Mouse (Mus musculus): ENCODE measurements around the gene Zfp459. TPM values are rescaled to one million over a fixed set of nuclear protein-coding genes. Genes with fewer than 3 reads are reported as not detected.

Zfp459 gene
- 0.52 TPM for polyA plus RNA-seq (2014; fragmentation: Illumina TruSeq; extraction: RNeasy Lipid Tissue Mini Kit (QIAGEN cat#74804); ENCODE audit: insufficient read depth, low read depth, low replicate concordance)

GRCm38 (mm10) chr13:67421207-67421857 is at the start of gene Zfp459:
Gene Zfp459 (minus strand): TSS chr13:67421418.

GRCm38 (mm10) chr13:67451172-67452020 is 30.2 kb upstream of the Zfp459 start, which contains the start of gene Zfp874a:
Gene Zfp874a (minus strand): TSS chr13:67451624.

GRCm38 (mm10) chr13:67399183-67399903 is 21.9 kb downstream of the Zfp459 start, which contains the start of gene Zfp429:
Gene Zfp429 (minus strand): TSS chr13:67399819.

GRCm38 (mm10) chr13:67375050-67375911 is 45.9 kb downstream of the Zfp459 start, which contains the start of the genes Gm28041 and Zfp456:
Gene Gm28041 (minus strand): TSS chr13:67375733.
Gene Zfp456 (minus strand): TSS chr13:67375810.

GRCm38 (mm10) chr13:67360131-67360744 is 61.0 kb downstream of the Zfp459 start, which contains the start of the genes Gm28044 and Zfp953:
Gene Gm28044 (minus strand): TSS chr13:67360536.
Gene Zfp953 (minus strand): TSS chr13:67360605.

Other genes with a start within 250 kb of the Zfp459 start
- 4.4 TPM for gene Rsl1, start 248.2 kb downstream of the Zfp459 start, polyA plus RNA-seq (2014; fragmentation: Illumina TruSeq; extraction: RNeasy Lipid Tissue Mini Kit (QIAGEN cat#74804); ENCODE audit: insufficient read depth, low read depth, low replicate concordance)
- gene Zfp455, start 226.9 kb downstream of the Zfp459 start, polyA plus RNA-seq (2014; fragmentation: Illumina TruSeq; extraction: RNeasy Lipid Tissue Mini Kit (QIAGEN cat#74804); ENCODE audit: insufficient read depth, low read depth, low replicate concordance): 2.2 TPM
- gene Zfp458, start 143.0 kb downstream of the Zfp459 start, polyA plus RNA-seq (2014; fragmentation: Illumina TruSeq; extraction: RNeasy Lipid Tissue Mini Kit (QIAGEN cat#74804); ENCODE audit: insufficient read depth, low read depth, low replicate concordance): 0.58 TPM
- gene Zfp457, start 114.9 kb downstream of the Zfp459 start, polyA plus RNA-seq (2014; fragmentation: Illumina TruSeq; extraction: RNeasy Lipid Tissue Mini Kit (QIAGEN cat#74804); ENCODE audit: insufficient read depth, low read depth, low replicate concordance): 0.69 TPM
- gene Zfp595, start 88.8 kb downstream of the Zfp459 start, polyA plus RNA-seq (2014; fragmentation: Illumina TruSeq; extraction: RNeasy Lipid Tissue Mini Kit (QIAGEN cat#74804); ENCODE audit: insufficient read depth, low read depth, low replicate concordance): 2.9 TPM
- gene Gm28044, start 60.9 kb downstream of the Zfp459 start, polyA plus RNA-seq (2014; fragmentation: Illumina TruSeq; extraction: RNeasy Lipid Tissue Mini Kit (QIAGEN cat#74804); ENCODE audit: insufficient read depth, low read depth, low replicate concordance): not detected
- 2.0 TPM for gene Zfp953, start 60.8 kb downstream of the Zfp459 start, polyA plus RNA-seq (2014; fragmentation: Illumina TruSeq; extraction: RNeasy Lipid Tissue Mini Kit (QIAGEN cat#74804); ENCODE audit: insufficient read depth, low read depth, low replicate concordance)
- 0.96 TPM for gene Gm28041, start 45.7 kb downstream of the Zfp459 start, polyA plus RNA-seq (2014; fragmentation: Illumina TruSeq; extraction: RNeasy Lipid Tissue Mini Kit (QIAGEN cat#74804); ENCODE audit: insufficient read depth, low read depth, low replicate concordance)
- gene Zfp456, start 45.6 kb downstream of the Zfp459 start, polyA plus RNA-seq (2014; fragmentation: Illumina TruSeq; extraction: RNeasy Lipid Tissue Mini Kit (QIAGEN cat#74804); ENCODE audit: insufficient read depth, low read depth, low replicate concordance): 1.3 TPM
- gene Zfp429, start 21.6 kb downstream of the Zfp459 start, polyA plus RNA-seq (2014; fragmentation: Illumina TruSeq; extraction: RNeasy Lipid Tissue Mini Kit (QIAGEN cat#74804); ENCODE audit: insufficient read depth, low read depth, low replicate concordance): 4.6 TPM
- 7.7 TPM for gene Zfp874a, start 30.2 kb upstream of the Zfp459 start, polyA plus RNA-seq (2014; fragmentation: Illumina TruSeq; extraction: RNeasy Lipid Tissue Mini Kit (QIAGEN cat#74804); ENCODE audit: insufficient read depth, low read depth, low replicate concordance)
- gene Zfp874b, start 62.8 kb upstream of the Zfp459 start, polyA plus RNA-seq (2014; fragmentation: Illumina TruSeq; extraction: RNeasy Lipid Tissue Mini Kit (QIAGEN cat#74804); ENCODE audit: insufficient read depth, low read depth, low replicate concordance): 7.2 TPM
- 5.1 TPM for gene Zfp58, start 79.1 kb upstream of the Zfp459 start, polyA plus RNA-seq (2014; fragmentation: Illumina TruSeq; extraction: RNeasy Lipid Tissue Mini Kit (QIAGEN cat#74804); ENCODE audit: insufficient read depth, low read depth, low replicate concordance)
- gene Gm26965, start 104.7 kb upstream of the Zfp459 start, polyA plus RNA-seq (2014; fragmentation: Illumina TruSeq; extraction: RNeasy Lipid Tissue Mini Kit (QIAGEN cat#74804); ENCODE audit: insufficient read depth, low read depth, low replicate concordance): not detected
- 21.7 TPM for gene Zfp87, start 104.8 kb upstream of the Zfp459 start, polyA plus RNA-seq (2014; fragmentation: Illumina TruSeq; extraction: RNeasy Lipid Tissue Mini Kit (QIAGEN cat#74804); ENCODE audit: insufficient read depth, low read depth, low replicate concordance)
- 4.4 TPM for gene Zfp748, start 132.4 kb upstream of the Zfp459 start, polyA plus RNA-seq (2014; fragmentation: Illumina TruSeq; extraction: RNeasy Lipid Tissue Mini Kit (QIAGEN cat#74804); ENCODE audit: insufficient read depth, low read depth, low replicate concordance)
- gene Zfp729b, start 188.3 kb upstream of the Zfp459 start, polyA plus RNA-seq (2014; fragmentation: Illumina TruSeq; extraction: RNeasy Lipid Tissue Mini Kit (QIAGEN cat#74804); ENCODE audit: insufficient read depth, low read depth, low replicate concordance): 3.4 TPM
- not detected for gene Gm49345, start 216.4 kb upstream of the Zfp459 start, polyA plus RNA-seq (2014; fragmentation: Illumina TruSeq; extraction: RNeasy Lipid Tissue Mini Kit (QIAGEN cat#74804); ENCODE audit: insufficient read depth, low read depth, low replicate concordance)
- 6.4 TPM for gene Zfp729a, start 216.4 kb upstream of the Zfp459 start, polyA plus RNA-seq (2014; fragmentation: Illumina TruSeq; extraction: RNeasy Lipid Tissue Mini Kit (QIAGEN cat#74804); ENCODE audit: insufficient read depth, low read depth, low replicate concordance)